Mouse (Mus musculus) olfactory bulb, adult 2 months (tissue): ENCODE measurements around the gene Cisd1. TPM values are rescaled to one million over a fixed set of nuclear protein-coding genes. Genes with fewer than 3 reads are reported as not detected.

Experiments
- H3K27ac ChIP-seq: fragments of 200-500 bp; 2 replicates; pipeline ENCODE4 v1.5.1; 2012; ENCODE audit warnings: low read depth, low read length; ENCODE audit not compliant: insufficient read depth
- H3K4me1 ChIP-seq: fragments of 200-500 bp; 2 replicates; pipeline ENCODE4 v1.6.1; 2012; ENCODE audit warnings: low read length; ENCODE audit not compliant: control insufficient read depth, insufficient read depth
- H3K4me3 ChIP-seq: fragments of 200-500 bp; 2 replicates; pipeline ENCODE4 v1.5.1; 2012; ENCODE audit warnings: mild to moderate bottlenecking, low read depth, low read length, moderate library complexity; ENCODE audit not compliant: insufficient read depth
- CTCF ChIP-seq: fragments of 200-500 bp; IDR thresholded peaks from 2 replicates; pipeline ENCODE4 v1.5.1; 2012; ENCODE audit warnings: low read depth, mild to moderate bottlenecking, low read length, moderate library complexity; ENCODE audit not compliant: insufficient read depth
- POLR2A ChIP-seq: fragments of 200-500 bp; IDR thresholded peaks from 2 replicates; pipeline ENCODE4 v1.6.1; 2012; ENCODE audit warnings: mild to moderate bottlenecking, low read depth, low read length, moderate library complexity; ENCODE audit not compliant: insufficient read depth
- WGBS: fragments of 180-500 bp; shearing (Covaris S2); methylation state at CpG from one replicate; pipeline ENCODE4 v1.1.7; 2018; 5-methylcytosine and 5-hydroxymethylcytosine counted together
- polyA plus RNA-seq: library from polyadenylated mRNA; stranded (reverse); fragments of >200 nt; gene quantifications from 2 replicates; pipeline ENCODE4 v1.2.4, GENCODE M21; 2012; ENCODE audit warnings: low replicate concordance; ENCODE audit not compliant: missing spikeins, insufficient read depth, insufficient read length

Cisd1 gene
- polyA plus RNA-seq, 1 experiment = not detected

GRCm38 (mm10) chr10:71291801-71292200 lies 53.0 kb downstream of the Cisd1 start:
- 42% methylated on average over 4 of the region's 4 CpGs for WGBS

GRCm38 (mm10) chr10:71291179-71291661 lies 53.5 kb downstream of the Cisd1 start:
- TF ChIP-seq CTCF (no peak), POLR2A (no peak)
- Histone ChIP-seq H3K4me1 (no peaks in the 10 kb centered on the region), H3K4me3 (no peak overlapping the region), H3K27ac (no peak overlapping the region)
- WGBS = 58% methylated on average over 3 of the region's 3 CpGs

More at GRCm38 (mm10) chr10:71291801-71292200, 53.0 kb downstream of the Cisd1 start:
- Histone ChIP-seq H3K4me1 (no peaks in the 10 kb centered on the region), H3K27ac (no peak overlapping the region), H3K4me3 (no peak overlapping the region)
- TF ChIP-seq POLR2A (no peak), CTCF (no peak)

GRCm38 (mm10) chr10:71285126-71285580 lies 59.6 kb downstream of the Cisd1 start, which contains the start of gene Ube2d1:
Gene Ube2d1, minus strand, starts transcription at chr10:71285262.
- H3K4me1 ChIP-seq = peaks cover 15% of the 10 kb centered on the region
- TF ChIP-seq POLR2A (peak; percentile 87), CTCF (peak; percentile 55; the same call in 1 of the 2 replicates)
- peak within 1 kb of the TSS; percentile 100 for H3K4me3 ChIP-seq
- H3K27ac ChIP-seq = peak within 1 kb of the TSS; percentile 75
- WGBS = under 1% methylated on average over 50 of the region's 50 CpGs

DNA sequence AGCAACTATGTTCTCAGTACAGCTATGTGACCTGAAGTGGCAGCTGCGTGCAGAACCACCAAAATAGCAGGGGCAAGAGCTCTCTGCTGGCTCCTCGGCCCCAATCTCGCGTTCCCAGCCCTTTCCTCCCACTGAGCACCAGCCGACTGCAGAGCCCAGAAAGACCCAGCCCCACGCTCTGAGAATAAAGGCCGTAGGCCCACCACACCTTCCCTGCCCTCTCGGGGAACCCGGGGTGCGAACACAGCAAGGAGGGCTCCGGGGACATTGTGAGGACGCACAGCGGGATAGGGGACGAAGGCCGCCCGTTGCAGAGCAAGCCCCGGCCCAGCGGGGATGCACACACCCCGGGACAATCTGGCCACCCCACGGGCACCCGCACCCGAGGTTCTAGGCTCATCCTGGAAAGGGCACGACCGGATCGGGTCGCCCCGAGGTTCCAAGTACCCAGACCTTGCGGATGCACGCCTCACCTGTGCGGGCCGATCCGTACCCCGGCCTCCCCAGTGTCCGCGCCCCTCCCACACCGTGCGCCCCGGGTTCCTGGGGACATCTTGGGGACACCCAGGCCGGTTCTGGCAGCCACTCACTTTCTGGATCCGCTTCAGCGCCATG lies 60.1 kb downstream of the Cisd1 start:
- under 1% methylated on average over 41 of the region's 41 CpGs for WGBS
- Histone ChIP-seq H3K4me3 (peak overlapping the region; percentile 100), H3K27ac (peak overlapping the region; percentile 75), H3K4me1 (peaks cover 15% of the 10 kb centered on the region)
- no peak for TF ChIP-seq POLR2A
- no peak for TF ChIP-seq CTCF

GRCm38 (mm10) chr10:71284131-71284510 lies 60.6 kb downstream of the Cisd1 start:
- H3K4me1 ChIP-seq = peaks cover 15% of the 10 kb centered on the region
- peak overlapping the region; percentile 100 for H3K4me3 ChIP-seq
- TF ChIP-seq POLR2A (no peak), CTCF (no peak)
- H3K27ac ChIP-seq = peak overlapping the region; percentile 75; the same call in 1 of the 2 replicates
- WGBS = 8% methylated on average over 8 of the region's 8 CpGs

Other genes with a start within 250 kb of the Cisd1 start
- gene Bicc1, start 185.3 kb downstream of the Cisd1 start, polyA plus RNA-seq = not detected in 2 replicates
- gene Tfam, start 106.7 kb downstream of the Cisd1 start, polyA plus RNA-seq = not detected in 2 replicates
- gene Ube2d1, start 59.7 kb downstream of the Cisd1 start, polyA plus RNA-seq = not detected in 2 replicates
- not detected in 2 replicates for gene Ipmk, start 2.8 kb upstream of the Cisd1 start, polyA plus RNA-seq